Mouse (Mus musculus) midbrain, postnatal 0 days (tissue): ENCODE results near the gene Ahsa1. TPM values are rescaled to one million over a fixed set of nuclear protein-coding genes. Genes with fewer than 3 reads are reported as not detected.
"Not testable (repeated sequence)": the region's sequence is repeated elsewhere in the genome, so short reads cannot be mapped to it uniquely, and the experiment has no call there.

Experiments used
- ATAC-seq: fragments of 200-750 bp; cut with Nextera tagmentation; 2 replicates; pipeline ENCODE4 v1.8.0; 2017; ENCODE audit warnings: moderate number of reproducible peaks, mild to moderate bottlenecking, moderate TSS enrichment, moderate library complexity; ENCODE audit not compliant: low FRiP score
- DNase-seq: peaks from one replicate; pipeline ENCODE4 v3.0.0-alpha.2; 2015; ENCODE audit warnings: low spot score
- H3K27ac ChIP-seq: fragments of 300-500 bp; sonication (generic); 2 replicates; pipeline ENCODE4 v1.5.1; 2014; ENCODE audit warnings: low read depth, mild to moderate bottlenecking, low read length, mixed read lengths
- H3K27me3 ChIP-seq: fragments of 300-500 bp; sonication (generic); 2 replicates; pipeline ENCODE4 v1.6.1; 2014; ENCODE audit warnings: low read length, control low read depth, mixed read lengths; ENCODE audit not compliant: insufficient read depth
- H3K36me3 ChIP-seq: fragments of 300-500 bp; sonication (generic); 2 replicates; pipeline ENCODE4 v1.6.1; 2014; ENCODE audit warnings: low read length, control low read depth, mixed read lengths; ENCODE audit not compliant: insufficient read depth
- H3K4me1 ChIP-seq: fragments of 300-500 bp; sonication (generic); 2 replicates; pipeline ENCODE4 v1.6.1; 2014; ENCODE audit warnings: mild to moderate bottlenecking, control low read depth, antibody characterized with exemption, low read length, mixed read lengths; ENCODE audit not compliant: insufficient read depth
- H3K4me2 ChIP-seq: fragments of 300-500 bp; sonication (generic); 2 replicates; pipeline ENCODE4 v1.6.1; 2014; ENCODE audit warnings: low read depth, mild to moderate bottlenecking, low read length, mixed read lengths; ENCODE audit not compliant: poor library complexity, severe bottlenecking
- H3K4me3 ChIP-seq: fragments of 300-500 bp; sonication (generic); 2 replicates; pipeline ENCODE4 v1.5.1; 2014; ENCODE audit warnings: low read depth, mild to moderate bottlenecking, low read length, moderate library complexity
- H3K9ac ChIP-seq: fragments of 300-500 bp; sonication (generic); replicated peaks from 2 replicates; pipeline ENCODE4 v1.6.1; 2014; ENCODE audit warnings: mild to moderate bottlenecking, low read length, moderate library complexity, mixed read lengths; ENCODE audit not compliant: poor library complexity, severe bottlenecking
- H3K9me3 ChIP-seq: fragments of 300-500 bp; sonication (generic); 2 replicates; pipeline ENCODE4 v1.6.1; 2016; ENCODE audit warnings: low read length, control low read depth
- CTCF ChIP-seq: IDR thresholded peaks from 2 replicates; pipeline ENCODE4 v1.5.1; 2016; ENCODE audit warnings: antibody characterized with exemption, mild to moderate bottlenecking
- WGBS: fragments of 180-500 bp; shearing (Covaris S2); extraction: QIAGEN DNeasy Blood & Tissue Kit; methylation state at CpG from one replicate; pipeline ENCODE4 v1.1.7; 2014; 5-methylcytosine and 5-hydroxymethylcytosine counted together
- polyA plus RNA-seq: library from polyadenylated mRNA; unstranded; fragments of >200 nt; fragmentation: Nextera tagmentation; extraction: Ambion mirVana; gene quantifications from 2 replicates; pipeline ENCODE4 v1.2.1, GENCODE M21; 2015
- total RNA-seq: library from RNA; depleted of rRNA; stranded (reverse); fragments of >200 nt; gene quantifications from 2 replicates; pipeline ENCODE4 v1.2.3, GENCODE M21; 2014

The Ahsa1 gene
- total and polyA plus RNA-seq, 2 experiments from 2014 or later, result 116 to 169 TPM

DNA sequence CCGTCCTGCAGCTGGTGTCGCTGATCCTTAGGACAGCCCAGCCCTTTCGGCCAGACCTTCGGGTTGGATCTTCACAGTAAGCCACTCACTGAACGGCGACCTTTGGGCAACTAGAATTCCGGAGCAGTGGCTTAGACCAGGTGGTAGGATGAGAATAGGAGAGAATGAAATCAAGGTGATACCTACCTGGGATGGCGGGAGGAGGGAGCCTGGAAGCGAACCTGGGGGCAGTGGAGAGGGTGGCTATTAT, 34.1 kb downstream of the Ahsa1 start:
- H3K27ac ChIP-seq, result no peak overlapping the region
- ATAC-seq (no peak), DNase-seq (no peak)
- H3K4me2 ChIP-seq, result peak overlapping the region; percentile 98
- peak overlapping the region; percentile 71 for H3K4me3 ChIP-seq
- H3K27me3 ChIP-seq, result peaks cover 11% of the 10 kb centered on the region; the same call in 1 of the 2 replicates
- H3K36me3 ChIP-seq, result no peaks in the 10 kb centered on the region
- no peaks in the 10 kb centered on the region for H3K4me1 ChIP-seq
- no peaks in the 10 kb centered on the region for H3K9me3 ChIP-seq
- no peak for TF ChIP-seq CTCF
- 0 out of 2 replicates have a peak overlapping the region, but pooled peaks have one; percentile 84 for H3K9ac ChIP-seq
- WGBS, result under 1% methylated on average over 9 of the region's 9 CpGs

DNA sequence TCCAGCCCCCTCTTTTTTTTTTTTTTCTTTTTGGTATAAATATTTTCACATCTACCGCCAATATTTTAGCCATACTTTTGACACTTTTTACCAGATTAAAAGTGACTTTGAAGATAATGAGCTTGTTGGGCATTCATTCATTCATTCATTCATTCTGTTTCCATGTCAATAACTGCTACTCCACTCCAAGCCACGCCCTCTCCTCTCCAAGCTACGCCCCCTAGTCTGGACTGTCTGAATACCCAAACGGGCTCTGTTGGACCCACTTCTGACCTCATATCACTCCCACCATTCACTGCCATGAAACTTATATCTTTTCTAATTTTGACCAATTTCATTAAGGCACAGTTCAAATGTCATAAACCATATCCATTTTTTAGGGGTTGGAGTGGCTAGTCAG, 34.9 kb downstream of the Ahsa1 start:
- no peaks in the 10 kb centered on the region for H3K36me3 ChIP-seq
- no peak overlapping the region for H3K27ac ChIP-seq
- no peak overlapping the region for H3K9ac ChIP-seq
- no peaks in the 10 kb centered on the region; the same call in 1 of the 2 replicates for H3K4me1 ChIP-seq
- ATAC-seq (no peak), DNase-seq (no peak)
- WGBS, result 49% methylated on average over 4 of the region's 4 CpGs
- TF ChIP-seq CTCF, result no peak
- no peaks in the 10 kb centered on the region for H3K9me3 ChIP-seq
- no peak overlapping the region for H3K4me2 ChIP-seq
- H3K27me3 ChIP-seq, result peaks cover 11% of the 10 kb centered on the region; the same call in 1 of the 2 replicates
- no peak overlapping the region for H3K4me3 ChIP-seq

- no peak for DNase-seq
- Histone ChIP-seq H3K4me1 (no peaks in the 10 kb centered on the region; the same call in 1 of the 2 replicates), H3K36me3 (peaks cover 20% of the 10 kb centered on the region), H3K27me3 (no peaks in the 10 kb centered on the region), H3K9me3 (no peaks in the 10 kb centered on the region), H3K27ac (no peak overlapping the region; the same call in 1 of the 2 replicates), H3K9ac (no peak overlapping the region), H3K4me3 (no peak overlapping the region), H3K4me2 (no peak overlapping the region)
- WGBS, result 18% methylated on average over 13 of the region's 13 CpGs
- no peak for TF ChIP-seq CTCF
- peak; percentile 65 for ATAC-seq
Observed at GRCm38 (mm10) chr12:87305767-87306583, 39.7 kb downstream of the Ahsa1 start.

GRCm38 (mm10) chr12:87306584-87306844, 40.2 kb downstream of the Ahsa1 start:
- not testable (repeated sequence) for H3K4me1 ChIP-seq, H3K27me3 ChIP-seq, H3K9ac ChIP-seq, H3K4me3 ChIP-seq, DNase-seq, H3K27ac ChIP-seq, H3K4me2 ChIP-seq, H3K9me3 ChIP-seq
- peak; percentile 66 for ATAC-seq
- peaks cover 20% of the 10 kb centered on the region for H3K36me3 ChIP-seq
- 58% methylated on average over 4 of the region's 4 CpGs for WGBS

GRCm38 (mm10) chr12:87313098-87313497, 46.8 kb downstream of the Ahsa1 start:
- no peaks in the 10 kb centered on the region for H3K4me1 ChIP-seq
- 61% methylated on average over 2 of the region's 2 CpGs for WGBS
- H3K9ac ChIP-seq, result no peak overlapping the region
- H3K9me3 ChIP-seq, result no peaks in the 10 kb centered on the region
- H3K36me3 ChIP-seq, result peaks cover 27% of the 10 kb centered on the region
- no peak for TF ChIP-seq CTCF
- no peak for ATAC-seq
- H3K27ac ChIP-seq, result no peak overlapping the region
- H3K4me2 ChIP-seq, result no peak overlapping the region
- H3K4me3 ChIP-seq, result no peak overlapping the region
- H3K27me3 ChIP-seq, result no peaks in the 10 kb centered on the region
- no peak for DNase-seq

DNA sequence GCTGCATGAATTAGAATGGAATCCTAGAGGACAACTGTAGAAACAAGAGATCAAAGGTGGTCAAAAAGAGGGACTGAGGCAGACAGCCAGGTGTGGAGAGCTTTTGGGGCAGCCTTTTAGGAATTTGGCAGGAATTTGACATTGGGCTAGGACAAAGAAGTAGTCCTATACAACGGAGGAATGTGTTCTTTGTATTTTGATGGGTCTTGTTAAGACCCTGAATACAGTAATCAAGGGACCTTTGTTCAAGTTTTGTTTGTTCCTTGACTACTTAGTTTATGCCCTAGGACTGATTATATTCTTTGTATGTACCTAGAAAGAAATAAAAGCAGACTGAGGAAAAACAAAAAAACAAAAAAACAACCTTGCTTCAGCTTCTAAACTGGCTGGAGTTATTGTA, 51.7 kb downstream of the Ahsa1 start:
- H3K9ac ChIP-seq, result no peak overlapping the region
- no peak overlapping the region for H3K4me3 ChIP-seq
- no peaks in the 10 kb centered on the region for H3K4me1 ChIP-seq
- ATAC-seq (no peak), DNase-seq (no peak)
- H3K4me2 ChIP-seq, result no peak overlapping the region
- TF ChIP-seq CTCF, result no peak
- H3K27me3 ChIP-seq, result no peaks in the 10 kb centered on the region
- H3K36me3 ChIP-seq, result no peaks in the 10 kb centered on the region
- no peaks in the 10 kb centered on the region for H3K9me3 ChIP-seq
- 54% methylated on average over 1 of the region's 1 CpGs for WGBS
- H3K27ac ChIP-seq, result no peak overlapping the region
